Mouse (Mus musculus): ENCODE measurements around the gene Xpo1.

- TF ChIP-seq POLR2A (IDR thresholded peaks at IDR 0.05; ENCODE audit: borderline replicate concordance, control insufficient read depth, low read depth, low read length) (no peak), CTCF (IDR thresholded peaks at IDR 0.05; ENCODE audit: control insufficient read depth, insufficient read depth, low read length) (no peak)
Observed at GRCm38 (mm10) chr11:23209717-23210116, 46.1 kb upstream of the Xpo1 start.

All from bone marrow, adult 2 months (tissue).